Mouse (Mus musculus) MEL (cell line): ENCODE data around the gene Vac14. TPM values are rescaled to one million over a fixed set of nuclear protein-coding genes. Genes with fewer than 3 reads are reported as not detected.
A peak's percentile ranks its signal among the peaks of the same experiment; 100 is the strongest.

ENCODE experiments used
- DNase-seq: peaks from one replicate; pipeline ENCODE4 v3.0.0; 2011; ENCODE audit warnings: low read depth, low spot score
- H3K27ac ChIP-seq: 2 replicates; pipeline ENCODE4 v1.5.1; 2012; ENCODE audit warnings: low read depth, mild to moderate bottlenecking, control low read depth, low read length, moderate library complexity; ENCODE audit not compliant: control insufficient read depth
- H3K27me3 ChIP-seq, 2 experiments: fragments of 150-350 bp in 1 of 2; sonication (generic) in 1 of 2; 2 replicates each; pipeline ENCODE4 v1.6.1; 2012; ENCODE audit warnings: low read length in 2 of 2, mild to moderate bottlenecking in 2 of 2, improper control_type of control experiment in 1 of 2, moderate library complexity in 1 of 2; ENCODE audit not compliant: insufficient read depth in 2 of 2, control insufficient read depth in 1 of 2
- H3K36me3 ChIP-seq, 2 experiments: 2 replicates each; pipeline ENCODE4 v1.6.1; 2012 to 2014; ENCODE audit warnings: low read length in 2 of 2, improper control_type of control experiment in 1 of 2, inconsistent platforms in 1 of 2, mild to moderate bottlenecking in 1 of 2; ENCODE audit not compliant: insufficient read depth in 2 of 2, control insufficient read depth in 1 of 2
- H3K4me1 ChIP-seq, 2 experiments: fragments of 150-350 bp in 1 of 2; sonication (generic) in 1 of 2; 2 replicates each; pipeline ENCODE4 v1.6.1; 2012; ENCODE audit warnings: low read length in 2 of 2, improper control_type of control experiment in 1 of 2, mild to moderate bottlenecking in 1 of 2; ENCODE audit not compliant: insufficient read depth in 2 of 2, control insufficient read depth in 1 of 2
- H3K4me3 ChIP-seq, 2 experiments: fragments of 150-350 bp in 1 of 2; sonication (generic) in 1 of 2; 2 replicates each; pipeline ENCODE4 v1.5.1; 2012; ENCODE audit warnings: low read depth in 2 of 2, low read length in 2 of 2, mild to moderate bottlenecking in 2 of 2, moderate library complexity in 2 of 2, control low read depth in 1 of 2, improper control_type of control experiment in 1 of 2; ENCODE audit not compliant: control insufficient read depth in 1 of 2, insufficient read depth in 1 of 2
- H3K79me2 ChIP-seq: 2 replicates; pipeline ENCODE4 v1.6.1; 2012; ENCODE audit warnings: mild to moderate bottlenecking, low read length, moderate library complexity; ENCODE audit not compliant: control insufficient read depth, poor library complexity, insufficient read depth
- H3K9ac ChIP-seq: 2 replicates; pipeline ENCODE4 v1.6.1; 2012; ENCODE audit warnings: low read depth, mild to moderate bottlenecking, control low read depth, low read length, moderate library complexity; ENCODE audit not compliant: control insufficient read depth, poor library complexity, severe bottlenecking
- H3K9me3 ChIP-seq: fragments of 150-350 bp; sonication (generic); replicated peaks from 2 replicates; pipeline ENCODE4 v1.6.1; 2012; ENCODE audit warnings: mild to moderate bottlenecking, low read length, improper control_type of control experiment, moderate library complexity; ENCODE audit not compliant: insufficient read depth
- CHD1 ChIP-seq: IDR thresholded peaks from 2 replicates; pipeline ENCODE4 v1.6.1; 2012; ENCODE audit warnings: low read depth, mild to moderate bottlenecking, inconsistent platforms, low read length, improper control_type of control experiment
- CTCF ChIP-seq, 3 experiments: IDR thresholded peaks in 2 of 3; conservative IDR thresholded peaks in 1 of 3; 2 replicates each; pipeline ENCODE4 v1.5.1; 2011 to 2012; ENCODE audit warnings: low read length in 3 of 3, low read depth in 2 of 3, mild to moderate bottlenecking in 2 of 3, improper control_type of control experiment in 1 of 3, inconsistent platforms in 1 of 3, mixed read lengths in 1 of 3, moderate library complexity in 1 of 3; ENCODE audit not compliant: control insufficient read depth in 1 of 3, insufficient read depth in 1 of 3, poor library complexity in 1 of 3, severe bottlenecking in 1 of 3
- E2F4 ChIP-seq: IDR thresholded peaks from 2 replicates; pipeline ENCODE4 v1.6.1; 2011; ENCODE audit warnings: low read depth, low read length, improper control_type of control experiment, borderline replicate concordance
- EP300 ChIP-seq, 2 experiments: IDR thresholded peaks; 2 replicates each; pipeline ENCODE4 v1.6.1; 2011; ENCODE audit warnings: improper control_type of control experiment in 2 of 2, low read length in 2 of 2, low read depth in 1 of 2, mild to moderate bottlenecking in 1 of 2
- ETS1 ChIP-seq: IDR thresholded peaks from 2 replicates; pipeline ENCODE4 v1.6.1; 2012; ENCODE audit warnings: low read depth, mild to moderate bottlenecking, inconsistent platforms, low read length, improper control_type of control experiment, moderate library complexity
- JUND ChIP-seq: IDR thresholded peaks from 2 replicates; pipeline ENCODE4 v1.6.1; 2011; ENCODE audit warnings: low read depth, mild to moderate bottlenecking, improper control_type of control experiment, low read length
- MAX ChIP-seq: IDR thresholded peaks from 2 replicates; pipeline ENCODE4 v1.6.1; 2011; ENCODE audit warnings: low read length, improper control_type of control experiment
- MYB ChIP-seq: IDR thresholded peaks from 2 replicates; pipeline ENCODE4 v1.6.1; 2011; ENCODE audit warnings: mild to moderate bottlenecking, low read depth, low read length, improper control_type of control experiment
- MYC ChIP-seq: IDR thresholded peaks from 2 replicates; pipeline ENCODE4 v1.6.1; 2011; ENCODE audit warnings: low read depth, mild to moderate bottlenecking, low read length, improper control_type of control experiment, moderate library complexity
- NELFE ChIP-seq: IDR thresholded peaks from 2 replicates; pipeline ENCODE4 v1.6.1; 2011; ENCODE audit warnings: low read depth, low read length, improper control_type of control experiment
- NRF1 ChIP-seq: IDR thresholded peaks from 2 replicates; pipeline ENCODE4 v1.6.1; 2014; ENCODE audit warnings: low read depth, mild to moderate bottlenecking, inconsistent platforms, low read length, improper control_type of control experiment, moderate library complexity; ENCODE audit not compliant: poor library complexity, insufficient read depth, severe bottlenecking
- POLR2A ChIP-seq, 2 experiments: IDR thresholded peaks; 2 replicates each; pipeline ENCODE4 v1.6.1; 2011 to 2012; ENCODE audit warnings: low read length in 2 of 2, mild to moderate bottlenecking in 2 of 2, control low read depth in 1 of 2, improper control_type of control experiment in 1 of 2, low read depth in 1 of 2, moderate library complexity in 1 of 2; ENCODE audit not compliant: control insufficient read depth in 1 of 2, insufficient read depth in 1 of 2, poor library complexity in 1 of 2
- POLR2AphosphoS2 ChIP-seq: IDR thresholded peaks from 2 replicates; pipeline ENCODE4 v1.6.1; 2011; ENCODE audit warnings: low read length, improper control_type of control experiment
- POLR2AphosphoS5 ChIP-seq: IDR thresholded peaks from 2 replicates; pipeline ENCODE4 v1.6.1; 2012; ENCODE audit warnings: low read depth, borderline replicate concordance, mild to moderate bottlenecking, inconsistent platforms, low read length, moderate library complexity, mixed read lengths
- RAD21 ChIP-seq: IDR thresholded peaks from 2 replicates; pipeline ENCODE4 v1.6.1; 2011; ENCODE audit warnings: mild to moderate bottlenecking, low read depth, low read length, improper control_type of control experiment
- SIN3A ChIP-seq: IDR thresholded peaks from 2 replicates; pipeline ENCODE4 v1.6.1; 2012; ENCODE audit warnings: low read length, improper control_type of control experiment, inconsistent platforms
- SMC3 ChIP-seq: IDR thresholded peaks from 2 replicates; pipeline ENCODE4 v1.6.1; 2011; ENCODE audit warnings: low read depth, low read length, improper control_type of control experiment
- TAL1 ChIP-seq: IDR thresholded peaks from 2 replicates; pipeline ENCODE4 v1.6.1; 2012; ENCODE audit warnings: mild to moderate bottlenecking, inconsistent platforms, low read length, moderate library complexity, mixed read lengths
- USF1 ChIP-seq: IDR thresholded peaks from 2 replicates; pipeline ENCODE4 v1.6.1; 2014; ENCODE audit warnings: low read depth, mild to moderate bottlenecking, inconsistent platforms, low read length, improper control_type of control experiment, moderate library complexity
- ZC3H11A ChIP-seq: IDR thresholded peaks from 2 replicates; pipeline ENCODE4 v1.6.1; 2012; ENCODE audit warnings: low read depth, mild to moderate bottlenecking, inconsistent platforms, low read length, improper control_type of control experiment
- ZKSCAN1 ChIP-seq: IDR thresholded peaks from 2 replicates; pipeline ENCODE4 v1.6.1; 2012; ENCODE audit warnings: low read depth, mild to moderate bottlenecking, inconsistent platforms, low read length, improper control_type of control experiment, moderate library complexity
- ZMIZ1 ChIP-seq: IDR thresholded peaks from 2 replicates; pipeline ENCODE4 v1.6.1; 2012; ENCODE audit warnings: low read depth, mild to moderate bottlenecking, inconsistent platforms, low read length, improper control_type of control experiment, moderate library complexity
- polyA plus RNA-seq, 2 experiments: library from polyadenylated mRNA; stranded (reverse) in 1 of 2; unstranded in 1 of 2; fragments of >175 nt in 1 of 2; fragments of >200 nt in 1 of 2; gene quantifications; 2 replicates each; pipeline versions ENCODE4 v1.2.1 to v1.2.4; 2012; ENCODE audit warnings: low replicate concordance in 2 of 2, low read depth in 1 of 2; ENCODE audit not compliant: insufficient read length in 2 of 2, insufficient read depth in 1 of 2, missing spikeins in 1 of 2
- total RNA-seq: library from RNA; depleted of rRNA; stranded (reverse); fragments of 300-350 nt; gene quantifications from 2 replicates; pipeline ENCODE4 v1.2.3, GENCODE M21; 2012

Vac14 gene
- total and polyA plus RNA-seq, 3 experiments, result 31.7 to 86.0 TPM; not detected in 1

DNA sequence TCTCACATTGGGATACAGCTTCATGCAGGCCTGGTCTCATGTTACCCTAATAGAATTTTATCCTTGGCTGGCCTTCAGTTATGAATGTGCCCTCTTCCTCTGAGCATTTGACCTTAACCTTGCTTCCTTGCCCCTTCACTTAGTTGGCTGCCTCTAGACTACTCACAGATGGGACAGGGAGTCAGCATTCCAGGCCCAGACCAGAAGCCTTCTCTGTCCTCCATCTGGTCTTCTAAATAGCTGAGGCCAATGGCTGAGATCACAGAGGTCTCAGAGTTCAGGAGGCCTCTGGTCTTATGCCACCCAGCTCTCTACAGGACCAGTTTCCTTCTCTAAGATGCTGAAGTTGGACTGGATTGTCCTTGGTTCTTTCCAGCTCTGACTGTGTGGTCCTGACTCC, 41.7 kb downstream of the Vac14 start:
- no peak overlapping the region for H3K27ac ChIP-seq
- H3K36me3 ChIP-seq, result peaks cover 0 to 2% of the 10 kb centered on the region in 2 experiments; a peak in 1 of 4 replicates
- H3K9ac ChIP-seq, result no peak overlapping the region
- no peaks in the 10 kb centered on the region for H3K79me2 ChIP-seq
- no peaks in the 10 kb centered on the region for H3K9me3 ChIP-seq
- no peaks in the 10 kb centered on the region for H3K4me1 ChIP-seq
- H3K4me3 ChIP-seq, result no peak overlapping the region
- no peak for DNase-seq
- no peaks in the 10 kb centered on the region for H3K27me3 ChIP-seq
- TF ChIP-seq ZMIZ1 (no peak), USF1 (no peak), RAD21 (no peak), ETS1 (no peak)
- TF ChIP-seq, all 39 proteins: peak for 0

- Histone ChIP-seq H3K27me3 (no peaks in the 10 kb centered on the region), H3K79me2 (no peaks in the 10 kb centered on the region), H3K9ac (no peak overlapping the region), H3K36me3 (no peaks in the 10 kb centered on the region; a peak in 1 of 4 replicates), H3K27ac (no peak overlapping the region), H3K9me3 (no peaks in the 10 kb centered on the region), H3K4me3 (no peak overlapping the region), H3K4me1 (no peaks in the 10 kb centered on the region)
- DNase-seq, result no peak
- no peak for TF ChIP-seq MYC
- peak in 1 of 3 experiments; percentile 1; a peak in 1 of 6 replicates for TF ChIP-seq CTCF (IDR thresholded peaks at IDR 0.05 in 2 of 3, conservative IDR thresholded peaks at IDR 0.05 in 1 of 3; ENCODE audit: control insufficient read depth in 1 of 3, insufficient read depth in 1 of 3, low read depth in 2 of 3, low read length in 3 of 3, poor library complexity in 1 of 3, severe bottlenecking in 1 of 3)
Measured at GRCm38 (mm10) chr8:110662545-110662944, 44.2 kb downstream of the Vac14 start.

GRCm38 (mm10) chr8:110663015-110663742, 44.8 kb downstream of the Vac14 start:
- no peak for DNase-seq
- H3K9ac ChIP-seq, result no peak overlapping the region
- H3K27me3 ChIP-seq, result no peaks in the 10 kb centered on the region
- H3K27ac ChIP-seq, result no peak overlapping the region
- H3K4me3 ChIP-seq, result no peak overlapping the region
- H3K36me3 ChIP-seq, result no peaks in the 10 kb centered on the region; a peak in 1 of 4 replicates
- no peak for TF ChIP-seq ZMIZ1
- TF ChIP-seq E2F4, result no peak
- no peak for TF ChIP-seq NRF1
- no peak for TF ChIP-seq SIN3A
- TF ChIP-seq MAX, result no peak
- no peak for TF ChIP-seq TAL1
- no peak; a peak in 1 of 4 replicates for TF ChIP-seq POLR2A (IDR thresholded peaks at IDR 0.05; ENCODE audit: control insufficient read depth in 1 of 2, insufficient read depth in 1 of 2, low read depth in 1 of 2, low read length in 2 of 2, poor library complexity in 1 of 2)
- TF ChIP-seq JUND, result no peak
- no peak for TF ChIP-seq EP300 (IDR thresholded peaks at IDR 0.05; ENCODE audit: low read depth in 1 of 2, low read length in 2 of 2)
- no peak for TF ChIP-seq ZKSCAN1
- no peak for TF ChIP-seq SMC3
- TF ChIP-seq MYC, result no peak
- TF ChIP-seq ZC3H11A, result no peak
- TF ChIP-seq CHD1, result no peak
- TF ChIP-seq POLR2AphosphoS5, result no peak
- TF ChIP-seq MYB, result no peak
- no peak for TF ChIP-seq POLR2AphosphoS2
- TF ChIP-seq NELFE, result no peak
- no peaks in the 10 kb centered on the region for H3K79me2 ChIP-seq
- no peaks in the 10 kb centered on the region for H3K4me1 ChIP-seq
- no peaks in the 10 kb centered on the region for H3K9me3 ChIP-seq
